11 mouse cellular contexts compared by ENCODE assay signal in the genomic region with DNA sequence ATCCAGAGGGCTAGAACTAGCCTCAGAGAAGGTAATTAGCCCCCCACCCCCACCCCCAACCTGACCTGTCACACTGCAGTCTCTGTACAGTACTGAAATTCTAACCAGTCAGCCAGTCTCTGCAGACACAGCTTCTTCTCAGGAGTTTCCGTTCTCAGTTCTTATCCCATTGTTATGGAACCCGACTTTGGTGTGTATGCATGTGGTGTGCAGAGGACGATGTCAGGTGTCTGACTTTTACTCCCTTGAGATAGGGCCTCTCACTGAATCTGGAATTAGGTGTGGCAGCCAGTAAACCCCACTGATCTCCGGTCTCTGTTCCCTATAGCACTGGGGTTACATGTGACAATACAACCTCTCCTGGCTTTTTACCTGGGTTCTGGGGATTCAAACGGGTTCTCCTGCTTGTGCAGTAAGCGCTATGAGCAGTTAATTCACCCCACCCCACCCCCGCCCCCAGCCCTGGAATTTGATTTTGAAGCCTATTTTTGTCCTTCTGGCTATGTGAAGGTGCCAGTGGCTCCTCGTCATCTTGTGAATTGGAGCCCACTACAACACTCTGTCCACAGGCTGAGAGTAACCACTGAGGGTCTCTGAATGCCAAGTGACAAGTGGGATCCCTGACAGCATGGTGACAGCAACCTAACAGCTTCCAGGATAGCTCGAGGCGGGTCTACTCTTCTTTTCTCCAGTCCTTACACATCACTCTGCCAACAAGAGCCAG.
DNase-seq lines count a peak whose midpoint lies in the region; ATAC-seq and TF ChIP-seq lines count a peak whose summit lies in the region.
"Had no signal": no experiment of that assay in that cellular context is flagged by ENCODE, and none has a peak within 500 bp of the region (broad histone marks: within the 10 kb centered on the region; RNA-seq: fewer than 3 reads in every experiment).

No protein-coding gene starts in this region.

- intact Hi-C loops in heart, postnatal 36 days (cut with DNase I) = loop anchor here (2.0 to 5.0 kb wide), 3 partner anchors 100 to 830 kb away; no protein-coding TSS in a partner anchor
- intact Hi-C loops in gastrocnemius, adult 2 months (cut with DNase I) = loop anchor here (5.0 kb wide), 3 partner anchors 65 to 430 kb away; a partner anchor contains a TSS

- H3K9me3 ChIP-seq in heart, embryonic 13.5 days = no peaks in the 10 kb centered on the region
- no peaks in the 10 kb centered on the region for H3K9me3 ChIP-seq in kidney, embryonic 16.5 days (ENCODE audit: low read length)
- no peaks in the 10 kb centered on the region for H3K9me3 ChIP-seq in forebrain, embryonic 12.5 days

- H3K27me3 ChIP-seq in heart, embryonic 13.5 days (replicated peaks) = peaks cover 54% of the 10 kb centered on the region
- no peaks in the 10 kb centered on the region for H3K27me3 ChIP-seq in kidney, embryonic 16.5 days (ENCODE audit: insufficient read depth, low read length)
- no peaks in the 10 kb centered on the region for H3K27me3 ChIP-seq in forebrain, embryonic 12.5 days

- no peak overlapping the region for H3K27ac ChIP-seq in heart, embryonic 13.5 days (replicated peaks)
- H3K27ac ChIP-seq in kidney, embryonic 16.5 days (ENCODE audit: low read length) = no peak overlapping the region
- no peak overlapping the region for H3K27ac ChIP-seq in forebrain, embryonic 12.5 days
- H3K27ac ChIP-seq in gastrocnemius, adult 2 months = no peak overlapping the region

- 44% methylated on average over 10 of the region's 10 CpGs for WGBS in heart, embryonic 13.5 days
- 76% methylated on average over 10 of the region's 10 CpGs for WGBS in kidney, embryonic 16.5 days
- WGBS in forebrain, embryonic 12.5 days = 76% methylated on average over 10 of the region's 10 CpGs

- H3K4me1 ChIP-seq in heart, embryonic 13.5 days = peaks cover 32% of the 10 kb centered on the region
- H3K4me1 ChIP-seq in kidney, embryonic 16.5 days (ENCODE audit: insufficient read depth, low read length) = peaks cover 6% of the 10 kb centered on the region; the same call in 1 of the 2 replicates
- peaks cover 9% of the 10 kb centered on the region; the same call in 1 of the 2 replicates for H3K4me1 ChIP-seq in forebrain, embryonic 12.5 days

- ATAC-seq in heart, embryonic 13.5 days (ENCODE audit: extremely low read depth, insufficient number of reproducible peaks, low FRiP score, low TSS enrichment) = no peak
- 0 out of 2 replicates have a peak, but pooled peaks have one; percentile 17 for ATAC-seq in kidney, embryonic 16.5 days (ENCODE audit: low FRiP score, low TSS enrichment)
- ATAC-seq in forebrain, embryonic 12.5 days (ENCODE audit: low FRiP score) = 0 out of 2 replicates have a peak, but pooled peaks have one; percentile 30

- TF ChIP-seq CTCF in gastrocnemius, adult 2 months (IDR thresholded peaks at IDR 0.05) = no peak

- no peaks in the 10 kb centered on the region for H3K36me3 ChIP-seq in heart, embryonic 13.5 days
- H3K36me3 ChIP-seq in kidney, embryonic 16.5 days (ENCODE audit: insufficient read depth, low read length) = no peaks in the 10 kb centered on the region
- no peaks in the 10 kb centered on the region for H3K36me3 ChIP-seq in forebrain, embryonic 12.5 days (replicated peaks)

- H3K9ac ChIP-seq in heart, embryonic 13.5 days = no peak overlapping the region
- no peak overlapping the region for H3K9ac ChIP-seq in kidney, embryonic 16.5 days (replicated peaks; ENCODE audit: low read length)
- H3K9ac ChIP-seq in forebrain, embryonic 12.5 days = no peak overlapping the region

- H3K4me2 ChIP-seq in heart, embryonic 13.5 days = peak overlapping the region; percentile 31
- no peak overlapping the region for H3K4me2 ChIP-seq in kidney, embryonic 16.5 days (replicated peaks; ENCODE audit: low read depth, low read length)
- H3K4me2 ChIP-seq in forebrain, embryonic 12.5 days = no peak overlapping the region
- H3K4me2 ChIP-seq: liver, embryonic 11.5 days had no signal

- DNase-seq in heart, postnatal 36 days = no peak
- DNase-seq in kidney, adult 8-10 months = no peak
- DNase-seq in ES-CJ7 (ENCODE audit: low read depth, low spot score) = peak; percentile 48
- no peak for DNase-seq in embryo, embryonic 11 days
- DNase-seq in gastrocnemius, adult 2 months = no peak
- DNase-seq: heart, adult 11 months had no signal

- H3K4me3 ChIP-seq in heart, embryonic 13.5 days = no peak overlapping the region
- no peak overlapping the region for H3K4me3 ChIP-seq in kidney, embryonic 16.5 days (ENCODE audit: low read length)
- H3K4me3 ChIP-seq in forebrain, embryonic 12.5 days (replicated peaks) = no peak overlapping the region
- H3K4me3 ChIP-seq in gastrocnemius, adult 2 months = no peak overlapping the region
- H3K4me3 ChIP-seq: myocyte had no signal
